Mouse (Mus musculus) limb, embryonic 11.5 days (tissue): Measurements from ENCODE around the gene Hsd17b2. TPM values are rescaled to one million over a fixed set of nuclear protein-coding genes. Genes with fewer than 3 reads are reported as not detected.

ENCODE experiments used
- ATAC-seq: fragments of 200-750 bp; cut with Nextera tagmentation; 2 replicates; pipeline ENCODE4 v1.8.0; 2017; ENCODE audit warnings: low read depth; ENCODE audit not compliant: insufficient number of reproducible peaks, low FRiP score, low TSS enrichment
- DNase-seq: peaks from one replicate; pipeline ENCODE4 v3.0.0-alpha.2; 2015; ENCODE audit warnings: low spot score
- H3K27ac ChIP-seq: fragments of 300-500 bp; sonication (generic); replicated peaks from 2 replicates; pipeline ENCODE4 v1.5.1; 2014; ENCODE audit warnings: low read depth, mild to moderate bottlenecking, low read length
- H3K27me3 ChIP-seq: fragments of 300-500 bp; sonication (generic); 2 replicates; pipeline ENCODE4 v1.6.1; 2014; ENCODE audit warnings: mild to moderate bottlenecking, low read length, mixed read lengths; ENCODE audit not compliant: control insufficient read depth, insufficient read depth
- H3K36me3 ChIP-seq: fragments of 300-500 bp; sonication (generic); 2 replicates; pipeline ENCODE4 v1.6.1; 2014; ENCODE audit warnings: mild to moderate bottlenecking, low read length, moderate library complexity, mixed read lengths; ENCODE audit not compliant: control insufficient read depth, insufficient read depth
- H3K4me1 ChIP-seq: fragments of 300-500 bp; sonication (generic); 2 replicates; pipeline ENCODE4 v1.6.1; 2014; ENCODE audit warnings: low read length, mixed read lengths; ENCODE audit not compliant: control insufficient read depth, insufficient read depth
- H3K4me2 ChIP-seq: fragments of 300-500 bp; sonication (generic); 2 replicates; pipeline ENCODE4 v1.6.1; 2014; ENCODE audit warnings: low read depth, mild to moderate bottlenecking, moderate library complexity; ENCODE audit not compliant: severe bottlenecking
- H3K4me3 ChIP-seq: fragments of 300-500 bp; sonication (generic); 2 replicates; pipeline ENCODE4 v1.5.1; 2014; ENCODE audit warnings: low read depth, low read length
- H3K9ac ChIP-seq: fragments of 300-500 bp; sonication (generic); 2 replicates; pipeline ENCODE4 v1.6.1; 2014; ENCODE audit warnings: mild to moderate bottlenecking, low read length
- H3K9me3 ChIP-seq: fragments of 300-500 bp; sonication (generic); 2 replicates; pipeline ENCODE4 v1.6.1; 2016; ENCODE audit warnings: low read length; ENCODE audit not compliant: control insufficient read depth
- WGBS: fragments of 180-500 bp; shearing (Covaris S2); extraction: QIAGEN DNeasy Blood & Tissue Kit; methylation state at CpG from one replicate; pipeline ENCODE4 v1.1.7; 2014; 5-methylcytosine and 5-hydroxymethylcytosine counted together
- polyA plus RNA-seq: library from polyadenylated mRNA; unstranded; fragments of >200 nt; fragmentation: Nextera tagmentation; extraction: Ambion mirVana; gene quantifications from 2 replicates; pipeline ENCODE4 v1.2.1, GENCODE M21; 2014

The Hsd17b2 gene
- polyA plus RNA-seq, 1 experiment from 2014 or later, result not detected

- DNase-seq, result no peak
- Histone ChIP-seq H3K9ac (no peak overlapping the region), H3K9me3 (no peaks in the 10 kb centered on the region), H3K4me3 (no peak overlapping the region), H3K4me1 (peaks cover 2% of the 10 kb centered on the region; the same call in 1 of the 2 replicates), H3K27ac (no peak overlapping the region), H3K27me3 (no peaks in the 10 kb centered on the region), H3K4me2 (no peak overlapping the region), H3K36me3 (no peaks in the 10 kb centered on the region)
- ATAC-seq, result no peak
- 90% methylated on average over 5 of the region's 5 CpGs for WGBS
Measured at GRCm38 (mm10) chr8:117746651-117747050, 44.9 kb downstream of the Hsd17b2 start.

GRCm38 (mm10) chr8:117747428-117747827, 45.7 kb downstream of the Hsd17b2 start:
- H3K4me2 ChIP-seq, result no peak overlapping the region
- no peaks in the 10 kb centered on the region for H3K9me3 ChIP-seq
- H3K4me1 ChIP-seq, result peaks cover 2% of the 10 kb centered on the region; the same call in 1 of the 2 replicates
- no peak overlapping the region for H3K4me3 ChIP-seq
- DNase-seq, result no peak
- no peaks in the 10 kb centered on the region for H3K27me3 ChIP-seq
- no peak overlapping the region for H3K27ac ChIP-seq
- 30% methylated on average over 2 of the region's 2 CpGs for WGBS
- H3K9ac ChIP-seq, result no peak overlapping the region
- ATAC-seq, result no peak
- H3K36me3 ChIP-seq, result no peaks in the 10 kb centered on the region

GRCm38 (mm10) chr8:117747886-117748730, 46.4 kb downstream of the Hsd17b2 start:
- Histone ChIP-seq H3K4me3 (no peak overlapping the region), H3K9ac (no peak overlapping the region), H3K27me3 (no peaks in the 10 kb centered on the region), H3K9me3 (no peaks in the 10 kb centered on the region), H3K36me3 (no peaks in the 10 kb centered on the region), H3K4me2 (no peak overlapping the region), H3K4me1 (peaks cover 2% of the 10 kb centered on the region; the same call in 1 of the 2 replicates), H3K27ac (no peak overlapping the region)
- DNase-seq (no peak), ATAC-seq (no peak)
- WGBS, result 88% methylated on average over 8 of the region's 9 CpGs

GRCm38 (mm10) chr8:117749436-117749835, 47.7 kb downstream of the Hsd17b2 start:
- Histone ChIP-seq H3K4me2 (no peak overlapping the region), H3K9ac (no peak overlapping the region), H3K4me1 (peaks cover 2% of the 10 kb centered on the region; the same call in 1 of the 2 replicates), H3K9me3 (no peaks in the 10 kb centered on the region), H3K36me3 (no peaks in the 10 kb centered on the region), H3K27ac (no peak overlapping the region), H3K4me3 (no peak overlapping the region), H3K27me3 (no peaks in the 10 kb centered on the region)
- 29% methylated on average over 2 of the region's 2 CpGs for WGBS
- no peak for DNase-seq
- ATAC-seq, result no peak

GRCm38 (mm10) chr8:117757900-117758299, 56.2 kb downstream of the Hsd17b2 start:
- Histone ChIP-seq H3K27ac (no peak overlapping the region), H3K4me3 (no peak overlapping the region), H3K4me1 (no peaks in the 10 kb centered on the region), H3K4me2 (no peak overlapping the region), H3K27me3 (no peaks in the 10 kb centered on the region), H3K36me3 (no peaks in the 10 kb centered on the region), H3K9me3 (no peaks in the 10 kb centered on the region), H3K9ac (no peak overlapping the region)
- ATAC-seq (no peak), DNase-seq (no peak)
- WGBS, result 82% methylated on average over 11 of the region's 11 CpGs

GRCm38 (mm10) chr8:117762776-117763175, 61.1 kb downstream of the Hsd17b2 start:
- H3K9me3 ChIP-seq, result no peaks in the 10 kb centered on the region
- H3K4me1 ChIP-seq, result no peaks in the 10 kb centered on the region
- 93% methylated on average over 6 of the region's 6 CpGs for WGBS
- H3K4me3 ChIP-seq, result no peak overlapping the region
- H3K27ac ChIP-seq, result no peak overlapping the region
- H3K9ac ChIP-seq, result no peak overlapping the region
- DNase-seq (no peak), ATAC-seq (no peak)
- no peaks in the 10 kb centered on the region for H3K36me3 ChIP-seq
- H3K27me3 ChIP-seq, result no peaks in the 10 kb centered on the region
- H3K4me2 ChIP-seq, result no peak overlapping the region

- no peak for ATAC-seq
- no peak overlapping the region for H3K27ac ChIP-seq
- H3K27me3 ChIP-seq, result no peaks in the 10 kb centered on the region
Measured at GRCm38 (mm10) chr8:117764625-117765024, 62.9 kb downstream of the Hsd17b2 start.

GRCm38 (mm10) chr8:117765947-117766346, 64.2 kb downstream of the Hsd17b2 start:
- DNase-seq, result no peak
- WGBS, result 82% methylated on average over 5 of the region's 5 CpGs
- no peaks in the 10 kb centered on the region for H3K4me1 ChIP-seq

More at GRCm38 (mm10) chr8:117764625-117765024, 62.9 kb downstream of the Hsd17b2 start:
- H3K9me3 ChIP-seq, result no peaks in the 10 kb centered on the region
- H3K4me1 ChIP-seq, result no peaks in the 10 kb centered on the region
- 37% methylated on average over 4 of the region's 4 CpGs for WGBS
- no peaks in the 10 kb centered on the region for H3K36me3 ChIP-seq
- H3K4me3 ChIP-seq, result no peak overlapping the region
- no peak for DNase-seq
- no peak overlapping the region for H3K4me2 ChIP-seq
- no peak overlapping the region for H3K9ac ChIP-seq

More at GRCm38 (mm10) chr8:117765947-117766346, 64.2 kb downstream of the Hsd17b2 start:
- Histone ChIP-seq H3K9me3 (no peaks in the 10 kb centered on the region), H3K4me2 (no peak overlapping the region), H3K27me3 (no peaks in the 10 kb centered on the region), H3K36me3 (no peaks in the 10 kb centered on the region), H3K27ac (no peak overlapping the region), H3K4me3 (no peak overlapping the region), H3K9ac (no peak overlapping the region)
- no peak for ATAC-seq
